Mouse (Mus musculus): ENCODE results near the gene Thy1.

The Thy1 gene

DNA sequence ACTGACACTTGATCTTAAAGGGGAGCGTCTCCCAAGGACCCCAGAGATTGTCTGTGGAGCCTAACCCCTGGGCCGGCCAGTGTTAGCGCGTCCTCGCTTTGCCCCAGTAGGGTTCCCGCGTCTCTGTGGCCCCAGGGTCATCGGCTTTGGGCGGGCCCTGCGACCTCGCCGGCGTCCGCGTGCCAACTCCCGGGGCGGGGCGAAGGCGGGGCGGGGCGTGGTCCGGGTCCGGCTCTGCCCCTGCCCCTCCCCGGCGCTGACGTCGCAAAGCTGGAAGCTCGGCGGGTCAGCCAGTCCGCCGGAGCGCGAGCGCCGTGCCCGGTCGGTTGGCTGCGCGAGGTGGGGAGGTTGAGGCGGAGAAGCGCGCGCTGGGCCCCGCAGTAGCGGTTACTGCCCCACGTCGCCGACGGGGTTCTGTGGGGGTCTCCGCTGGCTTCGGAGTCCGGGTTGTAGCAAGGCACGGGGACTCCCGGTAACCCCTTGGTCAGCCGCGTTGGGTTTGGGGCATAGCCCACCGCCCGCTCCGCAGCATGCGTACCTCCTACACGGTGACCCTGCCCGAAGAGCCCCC, 41.6 kb downstream of the Thy1 start:
- peak; percentile 94 for DNase-seq

DNA sequence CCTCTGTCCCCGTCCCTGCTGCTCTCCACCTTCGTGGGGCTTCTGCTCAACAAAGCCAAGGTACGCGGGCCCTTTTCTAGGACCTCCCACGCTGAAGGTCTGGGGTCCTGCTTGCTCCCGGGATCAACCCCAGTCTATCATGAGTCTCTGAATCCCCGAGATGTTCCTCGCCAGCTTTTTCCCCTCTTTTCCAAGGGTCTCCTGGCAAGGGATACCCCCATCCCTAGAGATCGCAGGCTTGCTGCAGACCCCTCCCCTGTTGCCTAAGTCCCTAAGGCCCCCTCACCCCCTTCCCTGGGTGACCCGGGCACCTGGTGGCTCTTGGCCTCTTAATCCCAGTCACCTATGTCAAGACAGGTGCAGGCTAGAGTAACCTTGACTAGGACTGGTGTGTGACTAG, 42.1 kb downstream of the Thy1 start:
- DNase-seq, result no peak

DNA sequence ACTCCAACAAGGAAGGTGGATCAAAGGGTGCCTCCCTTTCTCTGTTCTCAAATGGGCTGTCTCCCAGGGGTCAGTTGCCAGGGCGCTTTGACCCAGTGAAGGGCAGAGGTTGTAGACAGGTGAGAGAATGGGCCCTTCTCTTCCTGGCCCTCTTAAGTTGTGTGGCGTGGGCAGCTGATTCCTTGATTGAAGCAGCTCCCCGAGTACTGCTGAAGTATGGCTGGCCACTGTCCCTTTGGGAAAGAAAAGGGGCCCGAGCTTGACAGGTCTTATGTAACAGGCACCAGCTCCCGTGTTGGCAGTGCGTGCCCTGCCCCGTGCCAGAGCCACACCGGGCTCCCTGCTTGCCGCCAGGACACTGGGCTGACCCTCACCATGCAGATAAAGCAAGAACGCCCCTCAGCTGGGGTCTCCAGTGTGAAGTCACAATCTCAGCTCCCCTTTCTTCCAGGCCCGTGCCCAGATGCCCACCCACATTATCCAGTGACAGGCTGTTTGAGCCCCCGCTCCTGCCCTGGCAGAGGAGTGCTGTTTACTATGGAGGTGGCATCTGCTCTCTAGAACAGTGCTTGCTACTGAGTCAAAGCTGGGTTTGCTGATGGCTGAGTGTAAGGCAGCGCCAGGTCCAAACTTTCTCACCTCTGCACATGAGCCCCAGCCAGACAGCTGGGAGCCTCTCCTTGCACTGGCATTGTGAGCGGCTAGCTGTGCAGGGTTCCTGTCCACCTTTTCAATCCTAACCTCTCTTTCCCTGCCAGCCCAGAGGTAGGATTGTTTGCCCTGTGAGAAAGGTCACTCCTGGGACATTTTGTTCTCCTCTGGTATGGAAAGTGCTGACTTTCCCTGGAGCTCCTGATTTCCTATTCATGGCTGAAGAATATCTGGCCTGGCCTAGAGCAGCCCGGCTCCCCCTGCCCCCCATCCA, 42.8 kb downstream of the Thy1 start:
- peak; percentile 75 for DNase-seq

DNA sequence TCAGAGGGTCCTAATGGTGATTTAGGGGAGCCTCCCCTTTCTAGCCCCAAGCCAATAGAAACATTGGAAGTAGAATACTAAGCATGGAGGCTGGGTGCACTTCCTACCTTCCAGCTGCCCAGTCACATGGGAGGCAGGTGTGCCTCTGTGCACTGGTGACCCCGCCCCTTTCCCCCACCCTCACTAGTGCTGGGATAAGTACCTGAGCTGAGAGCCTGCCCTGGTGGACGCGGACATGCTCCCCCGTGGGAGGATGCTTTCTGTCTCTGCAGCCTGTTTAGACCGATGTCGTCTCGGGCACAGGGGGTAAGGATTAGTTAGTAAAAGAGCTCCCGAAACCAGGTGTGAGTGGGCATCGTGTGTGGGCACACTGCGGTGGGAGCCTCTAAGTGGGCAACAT, 43.8 kb downstream of the Thy1 start:
- DNase-seq, result no peak

DNA sequence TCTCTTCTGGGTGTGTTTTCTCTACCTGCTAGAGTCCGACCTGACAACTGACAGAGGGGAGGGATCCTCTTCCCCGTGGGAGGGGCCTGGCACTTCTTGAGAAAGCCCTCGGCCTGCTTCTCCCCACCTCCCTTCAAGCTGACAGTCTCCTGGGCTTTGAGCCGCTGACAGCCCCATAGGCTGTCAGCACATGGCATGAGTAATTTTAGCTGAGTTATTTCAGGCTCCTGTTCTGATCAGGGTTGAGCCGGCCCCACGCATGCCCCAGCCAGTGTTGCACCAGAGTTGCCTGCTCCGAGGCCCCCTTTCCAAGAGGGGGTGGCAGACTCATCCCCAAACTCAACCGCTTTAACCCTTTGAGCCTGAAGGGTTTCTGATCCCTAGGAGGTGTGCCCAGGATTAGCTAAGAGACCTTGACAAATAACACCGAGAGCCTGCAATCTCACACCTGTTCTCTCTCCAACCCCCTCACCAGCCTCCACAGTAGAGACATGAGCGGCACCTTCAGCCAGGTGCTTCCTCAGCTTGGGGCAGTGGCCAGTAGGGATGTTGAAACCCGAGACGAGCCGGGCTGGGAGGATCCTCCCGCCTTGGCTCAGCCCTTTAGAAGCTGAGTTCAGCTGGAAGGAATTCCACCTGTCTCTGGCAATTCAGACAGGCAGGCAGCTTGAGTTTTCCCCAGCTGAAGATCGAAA, 44.7 kb downstream of the Thy1 start:
- DNase-seq, result peak; percentile 60

DNA sequence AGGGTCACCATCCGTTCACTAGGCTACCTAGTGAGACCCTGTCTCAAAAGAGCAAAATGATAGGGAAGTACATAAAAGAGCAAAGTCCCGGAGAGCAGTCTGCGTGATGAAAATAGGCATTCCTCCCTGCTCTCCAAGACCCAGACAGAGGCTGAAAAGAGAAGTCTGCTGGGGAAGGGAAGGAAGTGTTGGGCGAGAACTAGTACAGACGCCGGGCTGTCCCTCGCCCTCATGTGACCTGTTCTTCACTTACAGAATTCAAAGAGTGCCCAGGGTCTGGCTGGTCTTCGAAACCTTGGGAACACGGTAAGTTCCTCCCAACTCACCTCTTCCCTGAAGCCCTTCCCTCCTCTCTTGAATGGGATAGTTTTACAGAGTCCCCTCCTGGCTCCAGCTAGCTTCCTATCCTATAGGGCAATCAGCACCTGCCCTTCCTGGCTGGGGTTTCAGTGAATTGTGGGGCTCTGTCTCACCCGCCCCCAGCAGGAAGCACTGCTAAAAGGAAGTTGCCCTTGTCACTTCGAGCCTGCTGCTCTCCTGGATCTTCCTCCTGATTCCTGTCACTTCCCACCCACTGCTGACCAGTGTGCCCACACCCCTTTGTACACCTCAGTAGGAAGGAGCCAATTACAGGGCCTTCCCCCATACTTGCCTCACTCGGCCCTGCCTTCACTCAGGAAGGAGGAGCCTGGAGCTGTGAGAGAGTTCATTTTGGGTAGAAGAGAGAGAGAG, 45.9 kb downstream of the Thy1 start:
- DNase-seq, result no peak

DNA sequence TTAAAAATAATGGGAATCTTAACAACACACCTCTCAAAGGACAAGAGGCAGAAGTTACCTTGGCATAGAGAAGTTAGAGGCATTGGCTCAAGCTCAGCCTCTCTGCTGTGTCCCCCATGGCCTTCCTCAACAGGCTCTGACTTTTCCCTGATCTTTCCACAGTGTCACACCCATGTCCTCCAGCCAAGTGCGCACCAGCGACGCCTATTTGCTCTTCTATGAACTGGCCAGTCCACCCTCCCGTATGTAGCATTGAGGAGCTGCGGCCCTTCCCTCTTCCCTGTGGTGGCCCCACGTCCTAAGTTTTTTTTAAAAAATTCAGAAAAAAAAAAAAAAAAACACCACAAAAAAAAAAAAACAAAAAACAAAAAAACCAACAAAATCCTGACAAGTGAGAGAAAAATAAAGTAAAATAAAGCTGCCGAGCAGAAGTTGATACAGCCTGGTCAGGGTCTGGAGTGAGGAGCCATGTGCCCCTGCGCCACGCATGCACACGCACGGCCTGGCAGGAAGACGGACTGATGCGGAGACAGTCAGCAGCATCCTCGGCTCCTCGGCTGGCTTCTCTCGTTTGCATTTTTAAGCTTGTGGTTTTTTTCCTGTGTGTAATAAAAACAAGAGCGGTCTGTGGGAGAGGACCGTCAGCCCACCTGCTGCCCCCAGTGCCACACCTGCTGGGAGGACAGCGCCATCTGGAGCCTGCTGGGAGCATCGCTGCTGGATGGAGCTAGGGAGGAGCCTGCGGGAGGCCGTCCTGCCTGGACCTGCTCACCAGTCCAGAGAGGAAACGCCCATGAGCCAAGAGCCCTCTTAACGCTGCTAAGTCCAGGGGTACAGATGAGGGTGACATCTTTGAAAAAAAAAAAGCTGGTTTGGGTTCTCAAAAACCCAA, 50.7 kb downstream of the Thy1 start:
- peak; percentile 83 for DNase-seq

DNA sequence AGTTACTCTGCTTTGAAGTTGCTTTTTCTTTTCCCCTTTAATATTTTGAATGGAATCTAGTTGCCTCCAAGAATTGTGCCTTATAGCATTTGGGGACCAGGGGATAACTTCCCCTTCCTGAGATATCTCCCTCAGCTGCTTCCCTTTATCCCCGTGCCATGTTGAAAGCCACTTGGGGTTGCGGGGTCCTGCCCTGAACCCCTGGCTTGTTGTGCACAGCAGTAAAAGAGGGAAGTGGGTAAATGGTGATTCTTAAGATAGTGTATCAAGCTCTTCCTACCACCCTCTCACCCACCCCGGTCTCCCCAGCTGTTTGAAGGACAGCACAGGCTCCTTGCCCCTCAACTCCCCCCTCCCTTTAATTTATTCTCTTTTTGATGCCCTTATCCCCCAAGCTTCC, 51.6 kb downstream of the Thy1 start:
- DNase-seq, result no peak

DNA sequence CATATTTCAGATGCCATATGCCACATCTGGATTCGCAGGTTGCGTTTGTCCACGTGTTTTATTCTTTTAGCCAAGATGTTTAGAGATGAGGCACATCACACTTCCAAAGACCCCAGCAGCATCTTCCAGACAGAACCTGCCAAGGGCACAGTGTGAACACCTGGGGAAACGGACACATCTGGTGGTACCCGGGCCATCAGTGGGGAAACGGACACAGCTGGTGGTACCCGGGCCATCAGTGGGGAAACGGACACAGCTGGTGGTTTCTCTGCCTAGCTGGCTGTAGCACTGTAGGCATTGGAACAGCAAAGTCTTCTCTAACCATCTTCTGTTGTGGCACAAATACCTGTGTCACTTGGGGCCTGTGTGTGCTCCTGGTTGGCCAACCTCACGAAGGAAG, 52.6 kb downstream of the Thy1 start:
- no peak for DNase-seq

DNA sequence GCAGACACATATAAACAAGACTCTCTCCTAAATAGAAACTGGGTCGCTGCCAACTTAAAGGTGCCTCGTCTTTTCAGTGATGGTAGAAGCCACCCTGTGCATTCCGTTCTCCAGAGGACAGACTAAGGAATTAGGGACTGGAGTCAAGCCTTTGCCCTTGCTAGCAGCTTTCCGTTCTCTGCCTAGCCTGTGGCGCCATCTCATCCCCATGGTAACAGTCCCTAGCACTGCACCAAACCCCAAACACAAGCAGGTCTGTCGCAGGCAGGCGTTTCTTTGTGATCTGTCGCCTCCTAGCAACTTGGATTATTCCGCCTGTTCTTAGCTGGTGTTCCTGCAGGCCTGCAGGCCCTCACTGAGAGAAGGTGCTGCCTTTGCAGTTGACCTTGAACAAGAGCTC, 53.4 kb downstream of the Thy1 start:
- DNase-seq, result peak; percentile 66

Measured in right cerebral cortex, postnatal 25 days (tissue).